Mouse (Mus musculus): Measurements from ENCODE around the gene Rnf187.

The Rnf187 gene

GRCm38 (mm10) chr11:58897485-58897884 lies 41.2 kb downstream of the Rnf187 start:
- DNase-seq (ENCODE audit: low spot score in 2 of 2): no peak

GRCm38 (mm10) chr11:58894456-58894855 lies 44.3 kb downstream of the Rnf187 start:
- DNase-seq (ENCODE audit: low spot score in 2 of 2): no peak

- no peak for DNase-seq (ENCODE audit: low spot score in 2 of 2)
Measured at GRCm38 (mm10) chr11:58890511-58890910, 48.2 kb downstream of the Rnf187 start.

GRCm38 (mm10) chr11:58883756-58884155 lies 55.0 kb downstream of the Rnf187 start:
- DNase-seq (ENCODE audit: low spot score in 2 of 2): no peak
